Mouse (Mus musculus) liver, embryonic 11.5 days (tissue): Measurements from ENCODE around the gene Palld. TPM values are rescaled to one million over a fixed set of nuclear protein-coding genes. Genes with fewer than 3 reads are reported as not detected.

ENCODE experiments used
- ATAC-seq: fragments of 200-750 bp; cut with Nextera tagmentation; replicated peaks from 2 replicates; pipeline ENCODE4 v1.8.0; 2017; ENCODE audit warnings: moderate number of reproducible peaks, mild to moderate bottlenecking, moderate TSS enrichment, moderate library complexity; ENCODE audit not compliant: low FRiP score
- DNase-seq: peaks from one replicate; pipeline ENCODE4 v3.0.0-alpha.2; 2017; ENCODE audit warnings: low spot score
- H3K27ac ChIP-seq: fragments of 300-500 bp; sonication (generic); 2 replicates; pipeline ENCODE4 v1.5.1; 2014; ENCODE audit warnings: mild to moderate bottlenecking, low read depth, low read length, control low read depth
- H3K27me3 ChIP-seq: fragments of 300-500 bp; sonication (generic); replicated peaks from 2 replicates; pipeline ENCODE4 v1.6.1; 2014; ENCODE audit warnings: low read length, mixed read lengths; ENCODE audit not compliant: control insufficient read depth, insufficient read depth
- H3K36me3 ChIP-seq: fragments of 300-500 bp; sonication (generic); 2 replicates; pipeline ENCODE4 v1.6.1; 2014; ENCODE audit warnings: mild to moderate bottlenecking, low read length, moderate library complexity, mixed read lengths; ENCODE audit not compliant: control insufficient read depth, insufficient read depth
- H3K4me1 ChIP-seq: fragments of 300-500 bp; sonication (generic); replicated peaks from 2 replicates; pipeline ENCODE4 v1.6.1; 2014; ENCODE audit warnings: low read length, mixed read lengths; ENCODE audit not compliant: control insufficient read depth, insufficient read depth
- H3K4me2 ChIP-seq: fragments of 300-500 bp; sonication (generic); 2 replicates; pipeline ENCODE4 v1.6.1; 2014; ENCODE audit warnings: mild to moderate bottlenecking, control low read depth, moderate library complexity
- H3K4me3 ChIP-seq: fragments of 300-500 bp; sonication (generic); 2 replicates; pipeline ENCODE4 v1.5.1; 2014; ENCODE audit warnings: low read depth, low read length, control low read depth
- H3K9ac ChIP-seq: fragments of 300-500 bp; sonication (generic); 2 replicates; pipeline ENCODE4 v1.6.1; 2014; ENCODE audit warnings: low read depth, low read length, control low read depth
- H3K9me3 ChIP-seq: fragments of 300-500 bp; sonication (generic); 2 replicates; pipeline ENCODE4 v1.6.1; 2016; ENCODE audit warnings: low read length, inconsistent platforms, mixed read lengths; ENCODE audit not compliant: control insufficient read depth
- WGBS: fragments of 180-500 bp; shearing (Covaris S2); extraction: QIAGEN DNeasy Blood & Tissue Kit; methylation state at CpG from one replicate; pipeline ENCODE4 v1.1.7; 2014; 5-methylcytosine and 5-hydroxymethylcytosine counted together
- polyA plus RNA-seq: library from polyadenylated mRNA; unstranded; fragments of >200 nt; fragmentation: Nextera tagmentation; extraction: Ambion mirVana; gene quantifications from 2 replicates; pipeline ENCODE4 v1.2.1, GENCODE M21; 2014

Palld gene
- polyA plus RNA-seq, 1 experiment from 2014 or later: 22.9 TPM

GRCm38 (mm10) chr8:61623485-61624417, 278.7 kb downstream of the Palld start:
- no peak overlapping the region for H3K4me2 ChIP-seq
- ATAC-seq: no peak
- no peak for DNase-seq
- H3K4me1 ChIP-seq: no peaks in the 10 kb centered on the region; the same call in 1 of the 2 replicates
- no peaks in the 10 kb centered on the region for H3K27me3 ChIP-seq
- H3K4me3 ChIP-seq: no peak overlapping the region
- no peaks in the 10 kb centered on the region for H3K9me3 ChIP-seq
- H3K36me3 ChIP-seq: no peaks in the 10 kb centered on the region
- no peak overlapping the region for H3K9ac ChIP-seq
- no peak overlapping the region for H3K27ac ChIP-seq
- WGBS: 63% methylated on average over 12 of the region's 12 CpGs

- H3K9ac ChIP-seq: no peak overlapping the region
- H3K4me2 ChIP-seq: no peak overlapping the region
- H3K9me3 ChIP-seq: no peaks in the 10 kb centered on the region
- no peaks in the 10 kb centered on the region; the same call in 1 of the 2 replicates for H3K4me1 ChIP-seq
- DNase-seq (no peak), ATAC-seq (no peak)
- WGBS: 49% methylated on average over 3 of the region's 3 CpGs
- H3K27me3 ChIP-seq: no peaks in the 10 kb centered on the region
- H3K27ac ChIP-seq: no peak overlapping the region
- no peaks in the 10 kb centered on the region for H3K36me3 ChIP-seq
- no peak overlapping the region for H3K4me3 ChIP-seq
Measured at GRCm38 (mm10) chr8:61621300-61621699, 281.2 kb downstream of the Palld start.

- H3K27me3 ChIP-seq: no peaks in the 10 kb centered on the region
- 0 out of 2 replicates have a peak, but pooled peaks cover 4% of the 10 kb centered on the region for H3K4me1 ChIP-seq
- H3K9me3 ChIP-seq: no peaks in the 10 kb centered on the region
- no peak overlapping the region for H3K4me3 ChIP-seq
- DNase-seq: no peak
- WGBS: 72% methylated on average over 2 of the region's 2 CpGs
- no peak overlapping the region for H3K9ac ChIP-seq
- H3K27ac ChIP-seq: no peak overlapping the region
- H3K4me2 ChIP-seq: no peak overlapping the region
- H3K36me3 ChIP-seq: no peaks in the 10 kb centered on the region
- ATAC-seq: no peak
Measured at GRCm38 (mm10) chr8:61617651-61618050, 284.8 kb downstream of the Palld start.

GRCm38 (mm10) chr8:61617049-61617448, 285.4 kb downstream of the Palld start:
- ATAC-seq: no peak
- no peaks in the 10 kb centered on the region for H3K27me3 ChIP-seq
- H3K4me2 ChIP-seq: no peak overlapping the region
- DNase-seq: no peak
- WGBS: 85% methylated on average over 3 of the region's 3 CpGs
- H3K9ac ChIP-seq: no peak overlapping the region
- no peak overlapping the region for H3K27ac ChIP-seq
- no peaks in the 10 kb centered on the region for H3K36me3 ChIP-seq
- no peaks in the 10 kb centered on the region for H3K9me3 ChIP-seq
- no peak overlapping the region for H3K4me3 ChIP-seq
- H3K4me1 ChIP-seq: 0 out of 2 replicates have a peak, but pooled peaks cover 4% of the 10 kb centered on the region

GRCm38 (mm10) chr8:61615711-61616697, 286.5 kb downstream of the Palld start:
- WGBS: 61% methylated on average over 9 of the region's 9 CpGs
- peak; percentile 82 for ATAC-seq
- 0 out of 2 replicates have a peak, but pooled peaks cover 4% of the 10 kb centered on the region for H3K4me1 ChIP-seq
- H3K27me3 ChIP-seq: no peaks in the 10 kb centered on the region
- H3K4me2 ChIP-seq: no peak overlapping the region
- H3K9ac ChIP-seq: no peak overlapping the region
- no peak overlapping the region for H3K4me3 ChIP-seq
- no peak overlapping the region for H3K27ac ChIP-seq
- no peaks in the 10 kb centered on the region for H3K9me3 ChIP-seq
- DNase-seq: no peak
- no peaks in the 10 kb centered on the region for H3K36me3 ChIP-seq

- no peak for DNase-seq
- H3K9me3 ChIP-seq: no peaks in the 10 kb centered on the region
- H3K27me3 ChIP-seq: no peaks in the 10 kb centered on the region
- 0 out of 2 replicates have a peak, but pooled peaks cover 4% of the 10 kb centered on the region for H3K4me1 ChIP-seq
- H3K4me3 ChIP-seq: no peak overlapping the region
- H3K27ac ChIP-seq: no peak overlapping the region
- H3K36me3 ChIP-seq: no peaks in the 10 kb centered on the region
- no peak overlapping the region for H3K4me2 ChIP-seq
- WGBS: 78% methylated on average over 6 of the region's 6 CpGs
- no peak for ATAC-seq
- no peak overlapping the region for H3K9ac ChIP-seq
Measured at GRCm38 (mm10) chr8:61611741-61612140, 290.7 kb downstream of the Palld start.

- Histone ChIP-seq H3K9me3 (no peaks in the 10 kb centered on the region), H3K27ac (no peak overlapping the region), H3K36me3 (no peaks in the 10 kb centered on the region), H3K4me3 (no peak overlapping the region), H3K4me2 (no peak overlapping the region), H3K9ac (no peak overlapping the region), H3K27me3 (no peaks in the 10 kb centered on the region), H3K4me1 (peaks cover 2% of the 10 kb centered on the region; the same call in 1 of the 2 replicates)
- ATAC-seq: no peak
- WGBS: 85% methylated on average over 7 of the region's 7 CpGs
- DNase-seq: no peak
Measured at GRCm38 (mm10) chr8:61611077-61611476, 291.4 kb downstream of the Palld start.

- Histone ChIP-seq H3K9me3 (no peaks in the 10 kb centered on the region), H3K27me3 (no peaks in the 10 kb centered on the region), H3K9ac (no peak overlapping the region), H3K27ac (no peak overlapping the region), H3K36me3 (no peaks in the 10 kb centered on the region), H3K4me1 (no peaks in the 10 kb centered on the region; the same call in 1 of the 2 replicates), H3K4me3 (no peak overlapping the region), H3K4me2 (no peak overlapping the region)
- WGBS: 80% methylated on average over 5 of the region's 5 CpGs
- no peak for DNase-seq
- no peak for ATAC-seq
Measured at GRCm38 (mm10) chr8:61610546-61610945, 291.9 kb downstream of the Palld start.
